Mouse (Mus musculus) cerebellum, adult 2 months (tissue): ENCODE measurements around the gene Slc25a19. TPM values are rescaled to one million over a fixed set of nuclear protein-coding genes. Genes with fewer than 3 reads are reported as not detected.
A peak's percentile ranks its signal among the peaks of the same experiment; 100 is the strongest.

Experiments
- DNase-seq, 2 experiments: peaks; one replicate each; pipeline ENCODE4 v3.0.0; 2021
- H3K27ac ChIP-seq: fragments of 200-500 bp; 2 replicates; pipeline ENCODE4 v1.5.1; 2012; ENCODE audit warnings: low read length, control low read depth, inconsistent platforms; ENCODE audit not compliant: insufficient read depth
- H3K27me3 ChIP-seq: fragments of 200-500 bp; 2 replicates; pipeline ENCODE4 v1.6.1; 2012; ENCODE audit warnings: inconsistent platforms, mild to moderate bottlenecking, low read length, moderate library complexity; ENCODE audit not compliant: control insufficient read depth, insufficient read depth
- H3K4me1 ChIP-seq: fragments of 200-500 bp; 2 replicates; pipeline ENCODE4 v1.6.1; 2011; ENCODE audit warnings: low read length; ENCODE audit not compliant: control insufficient read depth, insufficient read depth
- H3K4me3 ChIP-seq: fragments of 200-500 bp; replicated peaks from 2 replicates; pipeline ENCODE3; 2011; ENCODE audit warnings: mild to moderate bottlenecking, low read depth, low read length, control low read depth; ENCODE audit not compliant: insufficient read depth
- CTCF ChIP-seq: fragments of 200-500 bp; IDR thresholded peaks from 2 replicates; pipeline ENCODE4 v1.5.1; 2011; ENCODE audit warnings: low read depth, mild to moderate bottlenecking, control low read depth, low read length, moderate library complexity, borderline replicate concordance; ENCODE audit not compliant: insufficient read depth
- POLR2A ChIP-seq: fragments of 200-500 bp; IDR thresholded peaks from 2 replicates; pipeline ENCODE4 v1.6.1; 2011; ENCODE audit warnings: low read length, control low read depth, borderline replicate concordance; ENCODE audit not compliant: insufficient read depth
- WGBS: fragments of 180-500 bp; shearing (Covaris S2); methylation state at CpG from one replicate; pipeline ENCODE4 v1.1.7; 2018; 5-methylcytosine and 5-hydroxymethylcytosine counted together
- polyA plus RNA-seq: library from polyadenylated mRNA; depleted of rRNA; stranded (reverse); fragments of >200 nt; gene quantifications from 2 replicates; pipeline ENCODE4 v1.2.3, GENCODE M21; 2012

Slc25a19 gene
- polyA plus RNA-seq, 1 experiment, result 115 TPM

- TF ChIP-seq POLR2A (no peak), CTCF (peak; percentile 51; the same call in 1 of the 2 replicates)
- Histone ChIP-seq H3K4me1 (no peaks in the 10 kb centered on the region; the same call in 1 of the 2 replicates), H3K27ac (no peak overlapping the region), H3K27me3 (no peaks in the 10 kb centered on the region), H3K4me3 (no peak overlapping the region)
- DNase-seq, result no peak
- 60% methylated on average over 9 of the region's 9 CpGs for WGBS
Observed at GRCm38 (mm10) chr11:115623487-115624070, 4.5 kb downstream of the Slc25a19 start.

GRCm38 (mm10) chr11:115619949-115620348 is 8.1 kb downstream of the Slc25a19 start:
- DNase-seq, result no peak
- WGBS, result 95% methylated on average over 7 of the region's 7 CpGs
- Histone ChIP-seq H3K27me3 (no peaks in the 10 kb centered on the region), H3K4me1 (no peaks in the 10 kb centered on the region), H3K27ac (no peak overlapping the region), H3K4me3 (no peak overlapping the region)
- TF ChIP-seq CTCF, result no peak
- no peak for TF ChIP-seq POLR2A

- DNase-seq, result no peak
- Histone ChIP-seq H3K4me1 (no peaks in the 10 kb centered on the region), H3K27ac (no peak overlapping the region), H3K4me3 (no peak overlapping the region), H3K27me3 (no peaks in the 10 kb centered on the region)
- WGBS, result 80% methylated on average over 16 of the region's 16 CpGs
- TF ChIP-seq CTCF (no peak), POLR2A (no peak)
Observed at GRCm38 (mm10) chr11:115618732-115619516, 9.2 kb downstream of the Slc25a19 start.

- Histone ChIP-seq H3K4me1 (no peaks in the 10 kb centered on the region), H3K4me3 (no peak overlapping the region), H3K27me3 (no peaks in the 10 kb centered on the region), H3K27ac (no peak overlapping the region)
- WGBS, result 46% methylated on average over 2 of the region's 2 CpGs
- DNase-seq, result no peak
- TF ChIP-seq POLR2A (no peak), CTCF (no peak)
Observed at GRCm38 (mm10) chr11:115618001-115618400, 10.1 kb downstream of the Slc25a19 start.

GRCm38 (mm10) chr11:115616893-115617292 is 11.2 kb downstream of the Slc25a19 start:
- Histone ChIP-seq H3K27ac (no peak overlapping the region), H3K4me1 (no peaks in the 10 kb centered on the region), H3K4me3 (no peak overlapping the region), H3K27me3 (no peaks in the 10 kb centered on the region)
- no peak for DNase-seq
- no peak for TF ChIP-seq POLR2A
- TF ChIP-seq CTCF, result no peak
- 86% methylated on average over 6 of the region's 6 CpGs for WGBS

GRCm38 (mm10) chr11:115616371-115616770 is 11.7 kb downstream of the Slc25a19 start:
- 96% methylated on average over 7 of the region's 7 CpGs for WGBS
- no peak overlapping the region for H3K4me3 ChIP-seq
- DNase-seq, result no peak
- H3K27ac ChIP-seq, result no peak overlapping the region
- no peaks in the 10 kb centered on the region for H3K27me3 ChIP-seq
- no peaks in the 10 kb centered on the region for H3K4me1 ChIP-seq
- TF ChIP-seq CTCF (no peak), POLR2A (no peak)

- 47% methylated on average over 6 of the region's 6 CpGs for WGBS
- DNase-seq, result no peak
Observed at GRCm38 (mm10) chr11:115615875-115616274, 12.2 kb downstream of the Slc25a19 start.

More at GRCm38 (mm10) chr11:115615875-115616274, 12.2 kb downstream of the Slc25a19 start:
- no peaks in the 10 kb centered on the region for H3K4me1 ChIP-seq
- no peak overlapping the region for H3K4me3 ChIP-seq
- TF ChIP-seq CTCF (no peak), POLR2A (no peak)
- H3K27me3 ChIP-seq, result no peaks in the 10 kb centered on the region
- no peak overlapping the region for H3K27ac ChIP-seq
